20 mouse cellular contexts compared by ENCODE assay signal in genomic region chr6:149246166-149246701, GRCm38 (mm10).
"Had no signal": no experiment of that assay in that cellular context is flagged by ENCODE, and none has a peak within 500 bp of the region (broad histone marks: within the 10 kb centered on the region; RNA-seq: fewer than 3 reads in every experiment).

No protein-coding gene starts in this region.

- H3K27ac ChIP-seq: kidney, embryonic 15.5 days; limb, embryonic 13.5 days; liver, embryonic 12.5 days; liver, embryonic 15.5 days; lung, embryonic 15.5 days; macrophage; midbrain, embryonic 10.5 days; midbrain, embryonic 13.5 days; neural tube, embryonic 13.5 days; stomach, postnatal 0 days had no signal

- H3K4me3 ChIP-seq: kidney, embryonic 15.5 days; limb, embryonic 13.5 days; liver, embryonic 12.5 days; liver, embryonic 15.5 days; lung, embryonic 15.5 days; midbrain, embryonic 10.5 days; midbrain, embryonic 13.5 days; neural tube, embryonic 13.5 days had no signal

- H3K27me3 ChIP-seq: kidney, embryonic 15.5 days; limb, embryonic 13.5 days; liver, embryonic 12.5 days; liver, embryonic 15.5 days; lung, embryonic 15.5 days; midbrain, embryonic 13.5 days; neural tube, embryonic 13.5 days had no signal

- DNase-seq: kidney, postnatal 10 days; kidney, postnatal 4 days; left cerebral cortex, postnatal 4 days; liver; lung, adult 18-20 months; right cerebral cortex, adult 18-20 months; right cerebral cortex, postnatal 14 days; right cerebral cortex, postnatal 4 days; thymus, adult 18-20 months; thymus, postnatal 36 days had no signal

- H3K4me1 ChIP-seq: kidney, embryonic 15.5 days; limb, embryonic 13.5 days; liver, embryonic 12.5 days; liver, embryonic 15.5 days; lung, embryonic 15.5 days; midbrain, embryonic 10.5 days; midbrain, embryonic 13.5 days; neural tube, embryonic 13.5 days had no signal

- H3K36me3 ChIP-seq: kidney, embryonic 15.5 days; limb, embryonic 13.5 days; liver, embryonic 12.5 days; liver, embryonic 15.5 days; lung, embryonic 15.5 days; midbrain, embryonic 10.5 days; midbrain, embryonic 13.5 days; neural tube, embryonic 13.5 days had no signal
